Mouse (Mus musculus) G1E (cell line): Measurements from ENCODE around the gene Alpk1.

Experiments
- CTCF ChIP-seq: IDR thresholded peaks from 2 replicates; pipeline ENCODE4 v1.5.1; 2012; ENCODE audit warnings: low read depth, low read length, inconsistent platforms, mixed read lengths
- GATA1 ChIP-seq: IDR thresholded peaks from 2 replicates; pipeline ENCODE4 v1.6.1; 2012; ENCODE audit warnings: borderline replicate concordance, low read length, inconsistent platforms, mixed read lengths
- POLR2AphosphoS5 ChIP-seq: IDR thresholded peaks from 2 replicates; pipeline ENCODE4 v1.6.1; 2012; ENCODE audit warnings: low read depth, low read length, inconsistent platforms; ENCODE audit not compliant: insufficient replicate concordance
- TAL1 ChIP-seq: conservative IDR thresholded peaks from 2 replicates; pipeline ENCODE4 v1.6.1; 2012; ENCODE audit warnings: low read depth, low read length, inconsistent platforms, mixed read lengths

GRCm38 (mm10) chr3:127735395-127735794 is 44.9 kb downstream of the Alpk1 start:
- TF ChIP-seq CTCF (no peak), TAL1 (no peak), GATA1 (no peak), POLR2AphosphoS5 (no peak)
